Mouse (Mus musculus): ENCODE data around the gene 1110059E24Rik.

DNA sequence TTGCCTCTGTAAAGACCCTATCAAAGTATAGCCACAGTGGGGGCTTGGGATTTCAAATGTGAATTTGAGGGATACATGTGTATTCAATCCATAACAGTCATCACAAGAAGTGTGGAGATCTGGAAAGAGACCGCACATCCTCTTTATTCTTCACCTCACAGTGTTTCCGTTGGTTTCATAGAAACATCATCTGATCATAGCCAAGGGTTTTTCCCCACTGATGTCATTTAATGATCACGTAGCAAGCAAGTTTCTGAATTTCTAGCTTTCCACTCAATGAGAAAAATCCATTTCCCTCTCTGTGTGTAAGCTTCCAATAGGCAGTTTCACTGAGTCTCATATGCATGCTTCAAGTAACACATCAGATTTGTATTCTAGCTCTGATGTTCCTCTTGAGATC lies 103.1 kb downstream of the 1110059E24Rik start:
- TF ChIP-seq POLR2A (IDR thresholded peaks at IDR 0.05; ENCODE audit: control insufficient read depth, extremely low read depth, insufficient read depth, low read length, poor library complexity) = no peak
- no peak for TF ChIP-seq CTCF (IDR thresholded peaks at IDR 0.05; ENCODE audit: borderline replicate concordance, control insufficient read depth, extremely low read depth, insufficient read depth, low read length, poor library complexity)

All from thymus, adult 2 months (tissue).